Mouse (Mus musculus) kidney, embryonic 14.5 days (tissue): ENCODE data around the gene Rab38. TPM values are rescaled to one million over a fixed set of nuclear protein-coding genes. Genes with fewer than 3 reads are reported as not detected.

Experiments used
- ATAC-seq: fragments of 200-750 bp; cut with Nextera tagmentation; 2 replicates; pipeline ENCODE4 v1.8.0; 2017; ENCODE audit warnings: moderate number of reproducible peaks, mild to moderate bottlenecking, moderate TSS enrichment, moderate library complexity; ENCODE audit not compliant: low FRiP score, low TSS enrichment
- H3K27ac ChIP-seq: fragments of 300-500 bp; sonication (generic); 2 replicates; pipeline ENCODE4 v1.5.1; 2014; ENCODE audit warnings: low read depth, mild to moderate bottlenecking, low read length, moderate library complexity, mixed read lengths
- H3K27me3 ChIP-seq: fragments of 300-500 bp; sonication (generic); 2 replicates; pipeline ENCODE4 v1.6.1; 2014; ENCODE audit warnings: mild to moderate bottlenecking, low read length; ENCODE audit not compliant: control insufficient read depth, insufficient read depth
- H3K36me3 ChIP-seq: fragments of 300-500 bp; sonication (generic); 2 replicates; pipeline ENCODE4 v1.6.1; 2014; ENCODE audit warnings: low read length, mixed read lengths; ENCODE audit not compliant: control insufficient read depth, insufficient read depth
- H3K4me1 ChIP-seq: fragments of 300-500 bp; sonication (generic); 2 replicates; pipeline ENCODE4 v1.6.1; 2014; ENCODE audit warnings: low read length, mixed read lengths; ENCODE audit not compliant: control insufficient read depth, insufficient read depth
- H3K4me2 ChIP-seq: fragments of 300-500 bp; sonication (generic); replicated peaks from 2 replicates; pipeline ENCODE4 v1.6.1; 2014; ENCODE audit warnings: low read depth, mild to moderate bottlenecking, low read length
- H3K4me3 ChIP-seq: fragments of 300-500 bp; sonication (generic); 2 replicates; pipeline ENCODE4 v1.5.1; 2014; ENCODE audit warnings: mild to moderate bottlenecking, low read length
- H3K9ac ChIP-seq: fragments of 300-500 bp; sonication (generic); 2 replicates; pipeline ENCODE4 v1.6.1; 2014; ENCODE audit warnings: low read depth, mild to moderate bottlenecking, low read length, moderate library complexity
- H3K9me3 ChIP-seq: fragments of 300-500 bp; sonication (generic); 2 replicates; pipeline ENCODE4 v1.6.1; 2016; ENCODE audit warnings: low read length; ENCODE audit not compliant: control insufficient read depth
- WGBS: fragments of 180-500 bp; shearing (Covaris S2); extraction: QIAGEN DNeasy Blood & Tissue Kit; methylation state at CpG from one replicate; pipeline ENCODE4 v1.1.7; 2014; 5-methylcytosine and 5-hydroxymethylcytosine counted together
- polyA plus RNA-seq: library from polyadenylated mRNA; unstranded; fragments of >200 nt; fragmentation: Nextera tagmentation; extraction: Ambion mirVana; gene quantifications from 2 replicates; pipeline ENCODE4 v1.2.1, GENCODE M21; 2014

The Rab38 gene
- polyA plus RNA-seq: 2.4 and 2.5 TPM in 2 replicates

DNA sequence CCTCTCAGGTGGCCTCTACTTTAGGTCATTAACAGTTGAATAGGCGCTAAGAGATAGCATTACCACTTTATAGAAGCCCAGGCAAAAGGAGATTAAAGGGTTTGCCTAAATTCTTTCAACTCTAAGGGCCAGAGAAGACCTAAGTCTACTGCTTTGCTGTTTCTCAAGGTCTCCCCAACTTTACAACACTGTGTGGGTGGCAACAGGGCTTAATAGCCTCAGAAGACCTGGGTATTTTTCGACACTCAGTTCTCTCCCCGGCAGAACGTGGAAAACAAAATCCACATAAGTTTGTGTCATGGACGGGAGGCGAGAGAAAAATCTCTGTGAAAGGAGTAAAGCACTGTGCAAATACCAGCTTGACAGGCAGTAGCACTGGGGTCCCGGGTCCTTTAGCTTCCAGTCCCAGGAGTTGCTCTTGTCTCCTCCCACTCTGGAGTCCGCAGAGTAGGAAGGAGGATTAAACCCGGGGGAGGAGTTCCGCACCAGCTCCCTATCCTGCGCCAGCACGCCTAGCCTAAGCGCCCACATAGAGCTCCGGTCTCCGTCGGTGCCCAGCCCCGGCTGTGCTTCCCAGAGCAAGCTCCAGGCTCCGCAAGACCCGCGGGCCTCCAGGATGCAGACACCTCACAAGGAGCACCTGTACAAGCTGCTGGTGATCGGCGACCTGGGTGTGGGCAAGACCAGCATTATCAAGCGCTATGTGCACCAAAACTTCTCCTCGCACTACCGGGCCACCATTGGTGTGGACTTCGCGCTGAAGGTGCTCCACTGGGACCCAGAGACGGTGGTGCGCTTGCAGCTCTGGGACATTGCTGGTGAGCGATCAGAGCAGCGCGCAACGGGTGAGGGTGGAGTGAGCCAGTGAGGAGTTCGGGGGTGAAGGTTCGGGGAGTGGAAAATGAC lies at the start of gene Rab38:
Gene Rab38, plus strand, starts transcription at position 488 of the 906 bp plus-strand sequence.
- peak; percentile 100 for ATAC-seq
- Histone ChIP-seq H3K27ac (no peak within 1 kb of the TSS), H3K36me3 (no peaks in the 10 kb centered on the region), H3K4me3 (peak within 1 kb of the TSS; percentile 39), H3K4me1 (no peaks in the 10 kb centered on the region), H3K9ac (peak within 1 kb of the TSS; percentile 36), H3K4me2 (peak within 1 kb of the TSS; percentile 74), H3K27me3 (0 out of 2 replicates have a peak, but pooled peaks cover 2% of the 10 kb centered on the region), H3K9me3 (no peaks in the 10 kb centered on the region)
- under 1% methylated on average over 35 of the region's 35 CpGs for WGBS

DNA sequence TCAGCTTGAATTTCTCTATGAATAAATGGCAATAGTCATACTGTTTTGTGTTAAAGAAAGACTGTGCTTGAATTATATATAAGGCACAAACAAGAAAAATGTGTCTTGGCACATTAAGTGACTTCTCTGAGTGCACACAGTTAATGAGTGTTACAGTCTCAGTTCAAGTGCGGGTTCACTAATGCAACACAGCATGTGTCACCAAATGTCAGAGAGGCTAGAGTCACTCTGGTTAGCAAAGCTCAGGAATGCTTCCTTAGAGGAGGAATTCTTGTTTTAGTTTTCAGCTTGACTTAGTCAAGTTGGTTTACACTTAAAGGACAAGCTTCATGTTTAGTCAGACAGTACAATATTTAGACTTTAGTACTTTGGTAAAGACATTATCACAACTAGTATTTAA lies 35.5 kb upstream of the Rab38 start:
- no peaks in the 10 kb centered on the region for H3K27me3 ChIP-seq
- 69% methylated on average over 1 of the region's 1 CpGs for WGBS
- H3K9me3 ChIP-seq: 0 out of 2 replicates have a peak, but pooled peaks cover 2% of the 10 kb centered on the region
- no peak overlapping the region for H3K9ac ChIP-seq
- no peaks in the 10 kb centered on the region for H3K36me3 ChIP-seq
- no peaks in the 10 kb centered on the region for H3K4me1 ChIP-seq
- no peak for ATAC-seq
- no peak overlapping the region for H3K4me3 ChIP-seq
- H3K4me2 ChIP-seq: no peak overlapping the region
- H3K27ac ChIP-seq: no peak overlapping the region

DNA sequence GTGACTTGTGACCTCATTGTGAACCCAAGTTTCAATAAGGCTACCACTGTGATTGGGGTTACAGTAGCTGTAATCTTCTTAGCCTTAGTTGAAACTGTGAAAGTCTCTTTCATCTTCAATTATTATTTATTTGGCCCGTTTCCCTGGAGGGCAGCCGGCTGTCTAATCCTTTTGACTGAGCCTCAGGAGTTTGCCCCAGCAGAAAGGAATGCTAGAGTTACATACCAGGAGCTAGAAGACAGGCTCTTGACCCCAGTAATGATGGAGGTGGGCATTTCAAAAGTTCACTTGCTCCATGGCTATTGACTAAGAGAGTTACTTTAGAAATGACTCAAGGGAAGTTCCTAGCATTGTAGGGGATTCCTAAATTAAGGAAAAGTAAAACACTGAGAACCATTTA lies 34.3 kb upstream of the Rab38 start:
- H3K27ac ChIP-seq: no peak overlapping the region
- H3K9ac ChIP-seq: no peak overlapping the region
- H3K36me3 ChIP-seq: no peaks in the 10 kb centered on the region
- no peak overlapping the region for H3K4me2 ChIP-seq
- ATAC-seq: no peak
- WGBS: 59% methylated on average over 2 of the region's 2 CpGs
- no peak overlapping the region for H3K4me3 ChIP-seq
- 0 out of 2 replicates have a peak, but pooled peaks cover 2% of the 10 kb centered on the region for H3K9me3 ChIP-seq
- H3K27me3 ChIP-seq: no peaks in the 10 kb centered on the region
- H3K4me1 ChIP-seq: no peaks in the 10 kb centered on the region

DNA sequence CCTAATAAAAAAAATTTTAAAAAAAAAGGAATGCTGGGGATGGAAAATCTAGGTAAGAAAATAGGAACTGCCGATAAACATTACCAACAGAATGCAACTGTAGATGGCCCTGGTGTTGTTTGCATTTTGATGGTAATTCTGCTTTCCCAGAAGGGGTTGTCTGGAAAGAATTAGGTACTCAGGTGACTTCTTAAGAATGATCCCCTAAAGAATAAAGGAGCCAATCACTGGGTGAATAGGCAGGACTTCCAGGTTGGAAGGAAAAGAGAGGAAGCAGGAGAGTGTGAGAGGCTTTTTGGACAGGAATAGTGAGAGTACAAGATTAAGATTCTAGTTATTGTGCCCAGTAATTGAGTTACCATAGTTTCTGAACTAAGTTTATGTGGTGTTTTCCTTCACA lies 24.8 kb upstream of the Rab38 start:
- Histone ChIP-seq H3K4me3 (no peak overlapping the region), H3K9me3 (no peaks in the 10 kb centered on the region), H3K27me3 (no peaks in the 10 kb centered on the region), H3K27ac (no peak overlapping the region), H3K9ac (no peak overlapping the region), H3K36me3 (no peaks in the 10 kb centered on the region), H3K4me1 (no peaks in the 10 kb centered on the region), H3K4me2 (no peak overlapping the region)
- WGBS: 92% methylated on average over 1 of the region's 1 CpGs
- ATAC-seq: no peak

DNA sequence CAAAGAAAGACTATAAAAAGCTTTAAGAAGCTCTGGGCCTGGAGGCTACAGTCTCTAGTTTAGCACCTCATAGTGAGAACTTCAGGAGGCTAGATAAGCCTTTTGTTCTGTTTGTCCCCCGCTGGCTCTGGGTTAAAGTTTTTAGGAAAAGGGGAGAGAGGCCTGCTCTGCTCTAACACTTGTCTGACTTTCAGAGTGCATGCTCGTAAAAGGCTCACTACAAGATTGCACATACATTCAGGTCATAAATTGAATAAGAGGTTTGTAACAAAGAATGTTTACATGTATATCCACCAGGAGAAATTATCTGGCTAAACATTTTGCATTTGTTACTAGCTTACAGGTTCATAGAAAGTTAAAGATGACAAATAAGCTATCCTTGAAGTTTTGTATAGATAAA lies 23.6 kb upstream of the Rab38 start:
- H3K4me3 ChIP-seq: no peak overlapping the region
- 64% methylated on average over 2 of the region's 2 CpGs for WGBS
- no peak for ATAC-seq
- H3K9ac ChIP-seq: no peak overlapping the region
- no peaks in the 10 kb centered on the region for H3K4me1 ChIP-seq
- H3K4me2 ChIP-seq: no peak overlapping the region
- no peaks in the 10 kb centered on the region for H3K36me3 ChIP-seq
- H3K27ac ChIP-seq: no peak overlapping the region
- no peaks in the 10 kb centered on the region for H3K9me3 ChIP-seq
- H3K27me3 ChIP-seq: no peaks in the 10 kb centered on the region

DNA sequence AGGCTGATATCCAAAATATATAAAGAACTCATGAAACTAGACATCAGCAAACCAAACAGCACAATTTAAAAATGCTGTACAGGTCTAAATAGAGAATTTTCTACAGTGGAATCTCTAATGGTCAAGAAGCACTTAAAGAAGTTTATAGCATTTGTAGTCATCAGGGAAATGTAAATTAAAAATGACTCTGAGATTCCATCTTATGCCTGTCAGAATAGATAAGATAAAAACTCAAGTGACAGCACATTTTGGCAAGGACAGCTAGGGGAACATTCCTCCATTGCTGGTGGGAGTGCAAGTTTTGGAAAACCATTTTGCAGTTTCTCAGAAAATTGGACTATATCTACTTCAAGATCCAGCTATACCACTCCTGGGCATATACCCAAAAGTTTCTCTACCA lies 8.3 kb upstream of the Rab38 start:
- Histone ChIP-seq H3K4me3 (no peak overlapping the region), H3K4me1 (no peaks in the 10 kb centered on the region), H3K9me3 (no peaks in the 10 kb centered on the region), H3K9ac (no peak overlapping the region), H3K4me2 (no peak overlapping the region), H3K36me3 (no peaks in the 10 kb centered on the region), H3K27me3 (no peaks in the 10 kb centered on the region), H3K27ac (no peak overlapping the region)
- ATAC-seq: no peak

DNA sequence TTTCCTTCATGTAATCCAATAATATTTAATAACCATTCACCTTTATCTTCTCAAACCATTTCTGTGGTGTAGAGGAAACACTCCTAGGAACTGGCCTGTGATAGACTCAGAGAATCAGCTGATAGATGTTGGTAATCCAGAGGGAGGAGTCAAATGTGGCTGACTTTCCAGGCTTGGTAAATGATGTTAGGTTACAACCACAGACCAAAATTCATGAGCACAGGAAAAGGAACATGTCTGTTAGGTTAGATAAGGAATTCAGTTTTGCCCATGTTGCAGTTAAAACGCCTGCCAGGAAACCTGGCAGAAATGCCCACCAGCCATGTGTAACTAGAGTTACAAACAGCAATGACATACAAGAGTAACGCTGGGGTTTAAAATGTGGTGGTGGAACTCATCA lies 6.2 kb upstream of the Rab38 start:
- no peak overlapping the region for H3K4me2 ChIP-seq
- no peaks in the 10 kb centered on the region for H3K4me1 ChIP-seq
- H3K27me3 ChIP-seq: no peaks in the 10 kb centered on the region
- 72% methylated on average over 2 of the region's 2 CpGs for WGBS
- H3K4me3 ChIP-seq: no peak overlapping the region
- H3K36me3 ChIP-seq: no peaks in the 10 kb centered on the region
- no peaks in the 10 kb centered on the region for H3K9me3 ChIP-seq
- no peak overlapping the region for H3K9ac ChIP-seq
- H3K27ac ChIP-seq: no peak overlapping the region
- ATAC-seq: no peak

DNA sequence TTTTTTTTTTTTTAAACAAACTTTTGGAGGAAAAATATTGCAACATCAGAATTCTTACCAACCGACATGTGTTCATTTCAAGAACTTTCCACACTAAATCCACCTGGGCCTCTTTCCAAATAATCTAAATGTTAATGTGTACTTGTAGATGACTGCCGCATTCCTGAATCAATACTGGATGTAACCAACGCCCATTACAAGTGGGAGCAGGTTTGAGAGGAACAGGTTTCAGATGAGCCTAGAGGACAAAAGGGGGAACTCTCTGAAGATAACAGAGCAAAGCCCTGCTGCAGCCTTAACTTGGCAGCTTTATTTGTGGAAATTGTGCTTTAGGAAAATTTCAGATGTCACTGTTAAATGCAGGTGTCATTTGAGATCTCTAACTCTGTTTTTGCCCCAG lies 4.3 kb upstream of the Rab38 start:
- no peak for ATAC-seq
- Histone ChIP-seq H3K4me1 (no peaks in the 10 kb centered on the region), H3K9me3 (no peaks in the 10 kb centered on the region), H3K4me3 (no peak overlapping the region), H3K27me3 (no peaks in the 10 kb centered on the region), H3K27ac (no peak overlapping the region), H3K9ac (no peak overlapping the region), H3K36me3 (no peaks in the 10 kb centered on the region), H3K4me2 (no peak overlapping the region)
- WGBS: 75% methylated on average over 3 of the region's 3 CpGs

DNA sequence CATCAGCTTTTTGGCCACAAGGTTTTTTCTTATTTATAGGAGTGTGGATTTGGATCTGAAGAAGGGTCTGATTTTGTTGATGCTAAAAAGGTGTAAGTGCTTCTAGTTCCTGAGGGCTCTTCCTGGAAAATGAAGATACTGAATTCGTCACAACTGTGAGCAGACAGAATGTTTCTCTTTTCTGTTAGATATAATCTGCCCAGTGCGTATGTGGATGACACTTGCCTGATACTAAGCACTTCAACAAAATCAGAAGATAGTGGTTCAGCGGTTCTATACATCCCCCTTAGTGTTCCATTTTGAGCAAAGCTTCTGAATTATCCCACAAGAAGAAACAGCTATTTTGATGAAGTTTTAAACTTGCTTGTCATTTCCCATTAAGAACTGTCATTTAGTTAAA lies 2.6 kb upstream of the Rab38 start:
- Histone ChIP-seq H3K27ac (no peak overlapping the region), H3K9ac (no peak overlapping the region), H3K4me2 (no peak overlapping the region), H3K9me3 (no peaks in the 10 kb centered on the region), H3K4me1 (no peaks in the 10 kb centered on the region), H3K4me3 (no peak overlapping the region), H3K27me3 (0 out of 2 replicates have a peak, but pooled peaks cover 2% of the 10 kb centered on the region), H3K36me3 (no peaks in the 10 kb centered on the region)
- WGBS: 87% methylated on average over 3 of the region's 3 CpGs
- ATAC-seq: no peak
